Mouse (Mus musculus) left cerebral cortex, postnatal 10 days (tissue): ENCODE measurements around the gene Loxl4. TPM values are rescaled to one million over a fixed set of nuclear protein-coding genes. Genes with fewer than 3 reads are reported as not detected.

Experiments
- DNase-seq, 2 experiments: peaks; one replicate each; pipeline ENCODE4 v3.0.0; 2021 to 2022; ENCODE audit warnings: low spot score in 2 of 2, mixed read lengths in 1 of 2; ENCODE audit errors: extremely low spot score in 1 of 2
- intact Hi-C: fragments of 180-260 bp; cut with DNase I; formaldehyde crosslinking; loops from one replicate; pipeline ENCODE4 v1.15.1; 2025
- total RNA-seq, 2 experiments: library from RNA; stranded (reverse); gene quantifications; 2 replicates each; pipeline ENCODE4 v1.2.3; 2021

The Loxl4 gene
- total RNA-seq, 2 experiments from 2014 or later: 0.47 to 0.51 TPM

DNA sequence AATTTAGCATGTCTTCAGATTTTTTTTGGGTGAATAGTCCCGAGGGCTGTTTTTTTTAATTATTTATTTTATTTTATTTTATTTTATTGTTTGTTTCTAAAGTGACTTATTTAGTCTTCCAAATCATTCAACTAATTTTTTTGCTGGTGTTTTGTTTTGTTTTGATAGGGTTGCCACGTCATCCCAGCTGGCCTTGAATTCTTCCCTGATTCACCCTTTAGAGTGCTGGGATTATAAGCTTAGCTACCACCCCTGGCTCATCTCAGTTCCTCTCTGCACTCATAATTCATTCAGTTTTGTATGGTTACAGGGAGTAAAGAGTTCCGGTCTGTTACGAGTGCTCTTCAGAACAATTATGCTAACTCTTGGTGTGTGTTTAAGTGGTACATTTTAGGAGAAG is 34.0 kb downstream of the Loxl4 start:
- intact Hi-C loops: no loop called here
- DNase-seq: no peak

DNA sequence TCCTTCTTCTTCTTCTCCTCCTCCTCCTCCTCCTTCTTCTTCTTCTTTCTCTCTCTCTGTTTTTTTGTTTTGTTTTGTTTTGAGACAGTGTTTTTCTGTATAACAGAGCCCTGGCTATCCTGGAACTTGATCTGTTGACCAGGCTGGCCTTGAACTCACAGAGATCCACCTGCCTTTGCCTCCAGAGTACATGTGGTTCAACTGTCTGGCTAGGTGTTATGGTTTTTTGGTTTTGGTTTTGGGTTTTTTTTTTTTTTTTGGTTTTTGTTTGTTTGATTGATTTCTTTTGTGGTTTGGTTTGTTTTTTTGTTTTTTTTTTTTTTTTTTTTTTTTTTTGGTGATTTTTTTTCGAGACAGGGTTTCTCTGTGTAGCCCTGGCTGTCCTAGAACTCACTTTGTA is 35.8 kb downstream of the Loxl4 start:
- intact Hi-C loops: no loop called here
- no peak for DNase-seq

DNA sequence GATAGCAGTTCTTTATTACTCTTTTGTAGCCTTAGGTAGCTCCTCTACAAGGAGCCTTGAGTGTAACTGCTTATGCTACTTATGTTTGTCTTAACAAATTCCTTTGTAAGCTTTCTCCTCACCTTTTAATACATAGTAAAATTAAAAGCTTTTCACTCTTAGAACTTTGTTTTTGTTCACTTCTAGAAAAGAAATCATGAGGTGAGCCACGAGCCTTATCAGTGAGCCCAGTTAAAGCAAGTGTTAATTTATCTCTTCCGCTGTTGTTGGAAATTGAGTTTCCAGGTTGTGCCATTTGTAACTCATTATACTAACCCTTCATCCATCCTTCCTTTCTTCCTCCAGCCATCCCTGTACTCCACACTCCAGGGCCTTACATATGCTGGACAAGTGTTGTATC is 37.3 kb downstream of the Loxl4 start:
- intact Hi-C loops: no loop called here
- no peak for DNase-seq

DNA sequence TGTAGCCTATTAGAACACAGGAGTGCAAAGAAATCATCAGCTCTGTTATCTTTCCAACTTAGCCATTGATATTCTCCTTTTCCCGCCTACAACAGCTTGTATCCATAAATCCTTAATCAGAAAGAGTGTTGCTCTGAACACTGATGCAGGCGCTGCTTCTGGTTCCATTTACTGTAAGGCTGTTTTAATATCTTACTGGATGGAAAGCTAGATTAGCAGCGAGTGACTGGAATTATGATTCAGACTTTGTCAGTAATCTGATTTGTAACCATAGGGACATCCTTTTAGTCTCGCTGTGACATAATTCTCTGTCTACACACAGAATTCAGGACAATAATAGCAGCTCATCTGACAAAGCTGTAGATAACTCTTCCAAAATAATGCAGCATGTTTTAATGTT is 41.3 kb downstream of the Loxl4 start:
- intact Hi-C loops: no loop called here
- no peak for DNase-seq

DNA sequence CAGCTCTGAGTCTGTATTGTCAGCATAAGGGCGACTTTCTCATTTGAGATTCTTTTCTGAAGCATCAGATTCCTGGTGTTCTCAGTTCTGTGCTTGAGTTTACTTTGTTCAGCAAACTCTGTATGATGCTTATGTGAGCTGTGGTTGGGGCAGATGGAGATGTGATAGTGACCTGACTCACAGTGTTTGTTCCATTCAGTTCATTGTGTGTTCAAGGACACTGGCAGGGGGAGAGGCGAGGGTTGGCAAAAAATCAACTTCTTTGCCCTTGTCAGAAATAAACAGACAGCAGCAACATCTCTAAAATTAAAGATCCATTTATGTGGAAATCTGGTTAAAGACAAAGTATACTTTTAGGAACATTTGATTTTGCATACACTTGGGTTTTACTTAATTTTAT is 43.5 kb downstream of the Loxl4 start:
- no peak for DNase-seq
- intact Hi-C loops: no loop called here

DNA sequence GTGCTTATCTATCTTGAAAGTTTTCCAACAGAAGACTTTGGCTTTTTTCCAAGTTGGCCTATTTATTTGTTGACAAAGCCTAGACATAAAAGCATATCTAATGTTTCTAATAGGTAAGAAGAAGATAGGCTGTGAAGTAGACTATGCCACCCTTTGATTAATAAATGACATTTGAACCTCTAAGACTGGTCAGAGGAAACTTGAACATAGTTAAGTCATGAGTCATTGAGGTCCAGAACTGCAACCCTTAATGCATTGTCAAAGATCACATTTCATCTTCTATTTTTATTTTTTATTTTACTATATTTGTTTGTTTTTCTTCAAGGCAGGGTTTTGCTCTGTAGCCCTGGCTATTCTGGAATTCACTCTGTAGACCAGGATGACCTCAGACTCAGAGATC is 45.6 kb downstream of the Loxl4 start:
- intact Hi-C loops: no loop called here

DNA sequence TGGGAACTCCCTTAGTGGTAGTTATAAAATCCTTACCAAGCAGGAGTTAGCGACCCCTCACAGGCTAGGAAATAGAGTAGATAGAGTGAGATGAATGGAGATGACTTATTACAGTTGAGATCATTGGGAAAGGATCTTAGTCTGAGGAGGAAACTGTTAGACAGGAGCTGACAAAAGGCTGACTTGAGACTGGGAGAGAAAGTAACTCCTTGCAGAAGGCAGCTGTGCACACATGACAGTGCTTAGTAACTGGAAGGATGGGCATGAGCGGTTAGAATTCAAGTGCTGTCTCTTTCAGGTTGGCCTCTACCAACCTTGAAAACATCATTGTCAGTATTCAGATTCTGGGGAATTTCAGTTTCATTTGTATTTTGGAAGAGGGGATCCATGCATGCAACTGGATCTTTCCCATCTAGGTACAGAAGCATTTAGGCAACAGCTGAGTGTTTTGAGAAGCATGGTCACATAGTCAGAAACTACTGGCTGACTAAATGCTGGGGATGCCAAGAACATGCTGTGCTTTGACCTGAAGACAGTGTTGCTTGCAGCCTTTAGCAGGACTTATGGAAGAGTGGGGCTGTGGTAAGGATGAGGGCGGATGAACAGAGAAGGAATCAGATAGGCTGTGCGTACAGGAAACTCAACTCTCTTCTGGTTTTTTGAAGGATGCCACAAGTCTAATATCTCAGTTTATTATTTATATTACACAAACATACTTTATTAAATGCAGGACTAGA is 46.2 kb downstream of the Loxl4 start:
- intact Hi-C loops: no loop called here
- DNase-seq: no peak

More for the DNA sequence above, 45.6 kb downstream of the Loxl4 start:
- no peak for DNase-seq

DNA sequence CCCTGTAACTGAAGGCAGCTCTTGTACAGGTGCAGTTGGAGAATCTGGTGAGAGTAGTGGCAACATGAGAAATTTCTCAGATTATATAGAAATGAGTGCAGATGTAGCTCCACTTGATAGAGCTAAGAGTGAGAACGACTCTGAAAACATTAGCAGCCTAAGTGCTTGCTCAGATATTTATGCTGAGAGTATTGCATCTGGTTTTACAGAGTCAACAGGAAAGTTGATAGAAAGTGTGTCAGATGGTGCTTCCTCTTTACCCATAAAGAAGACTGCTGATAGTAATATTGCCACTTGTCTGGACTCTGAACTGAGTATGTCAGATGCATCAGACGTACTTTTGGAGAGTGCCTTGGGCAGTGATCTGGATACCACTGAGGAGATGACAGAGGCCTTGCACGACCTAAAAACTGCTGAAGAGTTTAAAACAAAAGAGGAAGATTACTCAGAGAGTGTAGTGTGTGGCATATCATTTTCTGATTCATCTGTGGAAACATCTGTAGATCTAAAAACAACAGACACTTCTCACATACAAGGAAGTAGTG is 48.8 kb downstream of the Loxl4 start:
- intact Hi-C loops: no loop called here
- DNase-seq: no peak

DNA sequence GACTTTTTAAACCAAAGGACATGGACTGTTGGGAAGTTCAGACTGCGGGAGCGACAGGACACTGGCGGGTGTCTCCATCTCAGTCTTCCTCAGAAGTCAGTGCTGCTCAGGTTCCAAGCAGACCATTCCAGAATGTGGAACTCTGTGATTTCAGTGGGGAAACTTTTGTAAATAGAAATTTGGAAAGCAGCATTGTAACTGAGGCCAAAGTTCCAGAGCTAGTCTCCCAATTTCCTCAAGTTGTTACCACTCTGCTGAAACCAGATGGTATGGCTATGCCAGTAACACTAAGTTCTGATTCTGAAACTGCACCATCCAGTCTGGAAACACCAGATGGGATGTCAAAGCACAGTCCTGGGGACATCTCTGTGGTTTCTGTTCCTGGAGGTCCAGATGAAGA is 49.6 kb downstream of the Loxl4 start:
- intact Hi-C loops: no loop called here
- DNase-seq: no peak

DNA sequence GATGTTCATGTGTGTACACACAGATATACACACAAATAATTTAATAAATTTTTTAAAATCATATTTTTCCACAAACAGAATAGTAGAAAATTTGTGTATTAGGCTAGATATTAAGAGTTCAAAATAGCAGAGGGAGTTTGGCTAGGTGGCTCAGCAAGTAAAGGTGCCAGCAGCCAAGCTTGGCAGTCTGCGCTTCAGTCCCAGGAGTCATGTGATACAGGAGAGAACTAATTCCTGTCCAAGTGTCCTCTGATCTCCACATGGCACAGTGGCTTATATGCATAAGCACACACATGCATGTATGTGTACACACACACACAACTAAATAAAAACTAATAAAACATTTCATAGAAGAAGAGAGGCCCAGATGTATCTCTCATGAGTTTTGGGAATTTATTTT is 50.6 kb downstream of the Loxl4 start:
- DNase-seq: no peak
- intact Hi-C loops: no loop called here

DNA sequence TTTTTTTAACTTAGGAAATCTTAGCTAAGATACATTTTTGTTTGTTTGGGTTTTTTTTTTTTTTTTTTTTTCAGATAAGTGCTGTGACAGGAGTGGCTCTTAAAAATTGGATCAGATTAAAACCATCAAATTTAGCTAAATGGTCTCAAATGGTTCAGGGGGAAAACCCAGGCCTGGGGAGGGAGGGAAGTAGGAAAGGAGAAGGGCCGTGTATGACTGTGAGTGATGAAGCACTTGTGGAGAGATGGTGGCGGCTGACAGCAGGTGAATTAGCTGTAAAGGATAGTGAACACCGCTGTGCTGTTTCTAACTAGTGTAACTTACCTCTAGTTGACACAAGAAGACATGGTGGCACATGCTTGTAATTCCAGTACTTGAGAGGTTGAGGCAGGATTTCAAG is 53.9 kb downstream of the Loxl4 start:
- no peak for DNase-seq
- intact Hi-C loops: no loop called here

Other genes with a start within 250 kb of the Loxl4 start
- 10 to 100 TPM; 69.2 to 86.4 TPM for gene Crtac1, start 181.0 kb downstream of the Loxl4 start, total RNA-seq
- gene R3hcc1l, start 94.1 kb downstream of the Loxl4 start, total RNA-seq: 10 to 100 TPM; 12.7 to 17.7 TPM
- gene Pyroxd2, start 140.0 kb upstream of the Loxl4 start, total RNA-seq: 1 to 10 TPM; 2.6 to 2.7 TPM
- 10 to 100 TPM in 1 of 2 experiments, 1 to 10 TPM in 1; 8.5 to 10.8 TPM for gene Hps1, start 167.2 kb upstream of the Loxl4 start, total RNA-seq